Mouse (Mus musculus) kidney, postnatal 14 days (tissue): ENCODE measurements around the gene Pom121l2.
A peak's percentile ranks its signal among the peaks of the same experiment; 100 is the strongest.

ENCODE experiments used
- DNase-seq: peaks from one replicate; pipeline ENCODE4 v3.0.0; 2022; ENCODE audit warnings: mixed read lengths

Gene Pom121l2

GRCm38 (mm10) chr13:22020901-22021339 lies 39.9 kb downstream of the Pom121l2 start:
- peak; percentile 62 for DNase-seq

GRCm38 (mm10) chr13:22021581-22021980 lies 40.6 kb downstream of the Pom121l2 start:
- no peak for DNase-seq

GRCm38 (mm10) chr13:22022241-22022640 lies 41.2 kb downstream of the Pom121l2 start:
- peak; percentile 84 for DNase-seq

- DNase-seq = peak; percentile 84
Observed at GRCm38 (mm10) chr13:22026058-22027031, 45.4 kb downstream of the Pom121l2 start.

GRCm38 (mm10) chr13:22028673-22029460 lies 47.9 kb downstream of the Pom121l2 start:
- DNase-seq = peak; percentile 96

GRCm38 (mm10) chr13:22029928-22030327 lies 48.9 kb downstream of the Pom121l2 start:
- no peak for DNase-seq

GRCm38 (mm10) chr13:22030493-22030892 lies 49.5 kb downstream of the Pom121l2 start:
- DNase-seq = no peak

- no peak for DNase-seq
Observed at GRCm38 (mm10) chr13:22033741-22034442, 52.9 kb downstream of the Pom121l2 start.

- peak; percentile 52 for DNase-seq
Observed at GRCm38 (mm10) chr13:22034443-22035266, 53.7 kb downstream of the Pom121l2 start.

GRCm38 (mm10) chr13:22035267-22036148 lies 54.5 kb downstream of the Pom121l2 start, which contains the start of the genes Hist1h2ah and Hist1h2bk:
Gene Hist1h2ah (minus strand): TSS chr13:22035568.
Gene Hist1h2bk (plus strand): TSS chr13:22035870.
- peak; percentile 90 for DNase-seq

GRCm38 (mm10) chr13:22036149-22036956 lies 55.4 kb downstream of the Pom121l2 start:
- DNase-seq = no peak

- no peak for DNase-seq
Observed at GRCm38 (mm10) chr13:22036986-22037385, 56.0 kb downstream of the Pom121l2 start.

- no peak for DNase-seq
Observed at GRCm38 (mm10) chr13:22037415-22037814, 56.4 kb downstream of the Pom121l2 start.
